ENCODE assay signal across 8 mouse cellular contexts in genomic region chr14:58075433-58076029, GRCm38 (mm10). TPM values are rescaled to one million over a fixed set of nuclear protein-coding genes. Genes with fewer than 3 reads are reported as not detected.
DNase-seq lines count a peak whose midpoint lies in the region; ATAC-seq and TF ChIP-seq lines count a peak whose summit lies in the region.

No protein-coding gene starts in this region.

- no peak for TF ChIP-seq CTCF in liver, embryonic 14.5 days (IDR thresholded peaks at IDR 0.05; ENCODE audit: low read depth)

- H3K36me3 ChIP-seq in lung, embryonic 16.5 days (ENCODE audit: control insufficient read depth, insufficient read depth, low read length): no peaks in the 10 kb centered on the region
- H3K36me3 ChIP-seq in liver, embryonic 14.5 days (replicated peaks; ENCODE audit: control insufficient read depth, insufficient read depth, low read depth): no peaks in the 10 kb centered on the region

- H3K4me2 ChIP-seq in lung, embryonic 16.5 days (ENCODE audit: low read depth, low read length): peak overlapping the region; percentile 81
- H3K4me2 ChIP-seq in liver, embryonic 14.5 days (ENCODE audit: low read depth): peak overlapping the region; percentile 57

- 0 out of 2 replicates have a peak, but pooled peaks have one; percentile 8 for ATAC-seq in lung, embryonic 16.5 days (ENCODE audit: low read depth)
- no peak for ATAC-seq in liver, embryonic 14.5 days (ENCODE audit: insufficient read depth)

- TF ChIP-seq EP300 in liver, embryonic 14.5 days (IDR thresholded peaks at IDR 0.05; ENCODE audit: low read depth): no peak

- peak overlapping the region; percentile 64 for H3K27ac ChIP-seq in lung, embryonic 16.5 days (ENCODE audit: low read length)
- H3K27ac ChIP-seq in liver, embryonic 14.5 days: no peak overlapping the region

- H3K9me3 ChIP-seq in lung, embryonic 16.5 days (ENCODE audit: control insufficient read depth, low read length): no peaks in the 10 kb centered on the region
- no peaks in the 10 kb centered on the region for H3K9me3 ChIP-seq in liver, embryonic 14.5 days (ENCODE audit: control insufficient read depth, low read length)

- under 1% methylated on average over 31 of the region's 31 CpGs for WGBS in lung, embryonic 16.5 days
- under 1% methylated on average over 31 of the region's 31 CpGs for WGBS in liver, embryonic 14.5 days (ENCODE audit: insufficient replicate concordance)

- DNase-seq in lung, postnatal 14 days: no peak
- DNase-seq in cerebellum, adult 8-10 months: peak; percentile 67
- peak; percentile 19 to 21 for DNase-seq in frontal cortex, postnatal 25 days (ENCODE audit: low spot score in 2 of 2)
- peak; percentile 58 for DNase-seq in kidney, adult 18-20 months
- DNase-seq in liver, embryonic 14.5 days (ENCODE audit: low read depth in 3 of 3, low spot score in 3 of 3): no peak
- peak; percentile 35 for DNase-seq in right cerebral cortex, postnatal 14 days
- DNase-seq in spleen, postnatal 14 days (ENCODE audit: low spot score in 2 of 2): no peak

- peaks cover 19% of the 10 kb centered on the region for H3K4me1 ChIP-seq in lung, embryonic 16.5 days (replicated peaks; ENCODE audit: control insufficient read depth, insufficient read depth, low read length)
- no peaks in the 10 kb centered on the region for H3K4me1 ChIP-seq in liver, embryonic 14.5 days (replicated peaks; ENCODE audit: control insufficient read depth in 2 of 2, insufficient read depth in 2 of 2, low read length in 1 of 2)

- peak overlapping the region; percentile 59 for H3K4me3 ChIP-seq in lung, embryonic 16.5 days (ENCODE audit: low read length)
- H3K4me3 ChIP-seq in liver, embryonic 14.5 days (ENCODE audit: insufficient read depth in 1 of 2, low read depth in 2 of 2, low read length in 2 of 2): peak overlapping the region in 1 of 2 experiments; percentile 42; a peak in 3 of 4 replicates

- H3K27me3 ChIP-seq in lung, embryonic 16.5 days (ENCODE audit: control insufficient read depth, insufficient read depth, low read depth, low read length): peaks cover 56% of the 10 kb centered on the region
- peaks cover 83% of the 10 kb centered on the region for H3K27me3 ChIP-seq in liver, embryonic 14.5 days (ENCODE audit: control insufficient read depth, insufficient read depth, low read length)

- H3K9ac ChIP-seq in lung, embryonic 16.5 days (ENCODE audit: low read length): peak overlapping the region; percentile 65
- no peak overlapping the region for H3K9ac ChIP-seq in liver, embryonic 14.5 days (replicated peaks)

RNA-seq across cellular contexts. Expression of gene Fgf9, which starts 5.2 kb away (rescaled TPM):
- 9.7 and 10.7 TPM in 2 replicates for polyA plus RNA-seq in lung, embryonic 16.5 days (2015; fragmentation: Nextera tagmentation; extraction: Ambion mirVana)
- 0.08 and 0.10 TPM in 2 replicates for polyA plus RNA-seq in liver, embryonic 14.5 days (2012; rRNA removed)
- polyA plus RNA-seq in liver, embryonic 14.5 days (2014; fragmentation: Nextera tagmentation; extraction: Ambion mirVana): 0.25 and 0.51 TPM in 2 replicates

Comparison
In these comparisons a context has a peak if more than half of its experiments do, and no peak if none do; other contexts are left out.
1. DNase-seq: peak in cerebellum, adult 8-10 months (single experiment), frontal cortex, postnatal 25 days (2 of 2), kidney, adult 18-20 months (single experiment) and right cerebral cortex, postnatal 14 days (single experiment); none in lung, postnatal 14 days (single experiment), liver, embryonic 14.5 days (0 of 3) and spleen, postnatal 14 days (0 of 2).